Mouse (Mus musculus) cortical plate, adult 2 months (tissue): ENCODE results near the gene Kctd11.
A peak's percentile ranks its signal among the peaks of the same experiment; 100 is the strongest.

ENCODE experiments used
- CTCF ChIP-seq: fragments of 200-500 bp; IDR thresholded peaks from 2 replicates; pipeline ENCODE4 v1.5.1; 2011; ENCODE audit warnings: mild to moderate bottlenecking, control low read depth, low read length; ENCODE audit not compliant: insufficient read depth; ENCODE audit errors: extremely low read depth
- POLR2A ChIP-seq: fragments of 200-500 bp; IDR thresholded peaks from 2 replicates; pipeline ENCODE4 v1.6.1; 2011; ENCODE audit warnings: mild to moderate bottlenecking, low read length, control low read depth; ENCODE audit not compliant: insufficient read depth; ENCODE audit errors: extremely low read depth

DNA sequence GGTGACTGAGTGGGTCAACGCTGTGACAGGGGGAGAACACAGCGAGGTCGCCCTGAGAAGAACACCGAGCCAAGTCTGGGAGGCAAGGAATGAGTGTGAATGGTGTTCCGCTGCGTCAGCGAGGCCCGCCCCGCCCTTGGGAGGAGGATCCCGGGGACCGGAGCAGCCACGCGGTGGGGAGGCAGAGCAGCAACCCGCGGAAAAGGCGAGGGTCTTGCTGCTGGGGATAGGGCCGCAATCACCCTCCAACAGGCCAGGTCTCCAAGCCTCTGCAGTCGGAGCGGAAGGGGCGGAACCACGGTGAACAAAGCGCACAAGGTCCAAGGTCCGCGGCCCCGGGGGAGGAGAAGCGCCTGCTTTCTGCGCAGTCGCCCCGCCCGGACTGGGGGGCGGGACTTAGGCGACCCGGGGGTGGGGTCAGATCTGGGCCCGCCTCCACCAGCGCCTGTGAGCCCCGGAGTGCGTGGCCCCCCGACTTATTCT, 35.0 kb downstream of the Kctd11 start, which contains the start of gene Plscr3:
- TF ChIP-seq CTCF (no peak), POLR2A (peak; percentile 59; the same call in 1 of the 2 replicates)
